Mouse (Mus musculus) heart, embryonic 13.5 days (tissue): ENCODE data around the gene Slc38a3. TPM values are rescaled to one million over a fixed set of nuclear protein-coding genes. Genes with fewer than 3 reads are reported as not detected.
A peak's percentile ranks its signal among the peaks of the same experiment; 100 is the strongest.

Source experiments
- ATAC-seq: fragments of 200-750 bp; cut with Nextera tagmentation; 2 replicates; pipeline ENCODE4 v1.8.0; 2017; ENCODE audit warnings: moderate TSS enrichment; ENCODE audit not compliant: insufficient number of reproducible peaks, low FRiP score, low TSS enrichment; ENCODE audit errors: extremely low read depth
- H3K27ac ChIP-seq: fragments of 300-500 bp; sonication (generic); replicated peaks from 2 replicates; pipeline ENCODE4 v1.5.1; 2015; ENCODE audit warnings: moderate library complexity, mild to moderate bottlenecking, inconsistent platforms
- H3K27me3 ChIP-seq: fragments of 300-500 bp; sonication (generic); replicated peaks from 2 replicates; pipeline ENCODE4 v1.6.1; 2015; ENCODE audit warnings: mild to moderate bottlenecking, inconsistent platforms
- H3K36me3 ChIP-seq: fragments of 300-500 bp; sonication (generic); 2 replicates; pipeline ENCODE4 v1.6.1; 2015; ENCODE audit warnings: mild to moderate bottlenecking, inconsistent platforms
- H3K4me1 ChIP-seq: fragments of 300-500 bp; sonication (generic); 2 replicates; pipeline ENCODE4 v1.6.1; 2015; ENCODE audit warnings: inconsistent platforms
- H3K4me2 ChIP-seq: fragments of 300-500 bp; sonication (generic); 2 replicates; pipeline ENCODE4 v1.6.1; 2015; ENCODE audit warnings: inconsistent platforms, mild to moderate bottlenecking, moderate library complexity
- H3K4me3 ChIP-seq: fragments of 300-500 bp; sonication (generic); 2 replicates; pipeline ENCODE4 v1.5.1; 2015; ENCODE audit warnings: moderate library complexity, mild to moderate bottlenecking, inconsistent platforms
- H3K9ac ChIP-seq: fragments of 300-500 bp; sonication (generic); 2 replicates; pipeline ENCODE4 v1.6.1; 2015; ENCODE audit warnings: inconsistent platforms, mild to moderate bottlenecking, moderate library complexity
- H3K9me3 ChIP-seq: fragments of 300-500 bp; sonication (generic); 2 replicates; pipeline ENCODE4 v1.6.1; 2016; ENCODE audit warnings: inconsistent platforms
- WGBS: fragments of 180-500 bp; shearing (Covaris S2); methylation state at CpG from one replicate; pipeline ENCODE4 v1.1.7; 2015; ENCODE audit warnings: mixed read lengths; 5-methylcytosine and 5-hydroxymethylcytosine counted together
- polyA plus RNA-seq: library from polyadenylated mRNA; unstranded; fragments of >200 nt; fragmentation: Nextera tagmentation; extraction: Ambion mirVana; gene quantifications from 2 replicates; pipeline ENCODE4 v1.2.1, GENCODE M21; 2015

Slc38a3 gene
- polyA plus RNA-seq, 1 experiment from 2014 or later, result 2.8 TPM

GRCm38 (mm10) chr9:107605041-107605661 is 64.2 kb downstream of the Slc38a3 start:
- 34% methylated on average over 23 of the region's 23 CpGs for WGBS
- Histone ChIP-seq H3K4me2 (peak overlapping the region; percentile 54), H3K9ac (peak overlapping the region; percentile 60), H3K36me3 (no peaks in the 10 kb centered on the region), H3K27ac (0 out of 2 replicates have a peak overlapping the region, but pooled peaks have one; percentile 32), H3K4me1 (peaks cover 73% of the 10 kb centered on the region), H3K27me3 (peaks cover 31% of the 10 kb centered on the region), H3K9me3 (no peaks in the 10 kb centered on the region), H3K4me3 (peak overlapping the region; percentile 6; the same call in 1 of the 2 replicates)
- no peak for ATAC-seq

GRCm38 (mm10) chr9:107603251-107603650 is 66.1 kb downstream of the Slc38a3 start:
- ATAC-seq, result no peak
- WGBS, result 70% methylated on average over 6 of the region's 6 CpGs
- H3K27me3 ChIP-seq, result peaks cover 50% of the 10 kb centered on the region

GRCm38 (mm10) chr9:107602068-107602648 is 67.2 kb downstream of the Slc38a3 start:
- H3K27me3 ChIP-seq, result peaks cover 50% of the 10 kb centered on the region
- H3K4me2 ChIP-seq, result peak overlapping the region; percentile 31
- peak overlapping the region; percentile 24; the same call in 1 of the 2 replicates for H3K27ac ChIP-seq
- ATAC-seq, result no peak
- H3K4me3 ChIP-seq, result no peak overlapping the region
- peaks cover 54% of the 10 kb centered on the region for H3K4me1 ChIP-seq
- no peaks in the 10 kb centered on the region for H3K9me3 ChIP-seq
- H3K9ac ChIP-seq, result peak overlapping the region; percentile 69
- 4% methylated on average over 10 of the region's 10 CpGs for WGBS
- H3K36me3 ChIP-seq, result peaks cover 5% of the 10 kb centered on the region; the same call in 1 of the 2 replicates

More at GRCm38 (mm10) chr9:107603251-107603650, 66.1 kb downstream of the Slc38a3 start:
- H3K4me3 ChIP-seq, result no peak overlapping the region
- no peak overlapping the region for H3K27ac ChIP-seq
- no peaks in the 10 kb centered on the region for H3K9me3 ChIP-seq
- H3K36me3 ChIP-seq, result peaks cover 5% of the 10 kb centered on the region; the same call in 1 of the 2 replicates
- H3K4me1 ChIP-seq, result peaks cover 55% of the 10 kb centered on the region
- no peak overlapping the region for H3K4me2 ChIP-seq
- no peak overlapping the region for H3K9ac ChIP-seq

- Histone ChIP-seq H3K27ac (no peak overlapping the region), H3K4me2 (no peak overlapping the region), H3K9me3 (no peaks in the 10 kb centered on the region), H3K4me1 (peaks cover 54% of the 10 kb centered on the region), H3K4me3 (no peak overlapping the region), H3K36me3 (peaks cover 5% of the 10 kb centered on the region; the same call in 1 of the 2 replicates), H3K9ac (no peak overlapping the region; the same call in 1 of the 2 replicates), H3K27me3 (peaks cover 50% of the 10 kb centered on the region)
- 84% methylated on average over 11 of the region's 11 CpGs for WGBS
- ATAC-seq, result no peak
Observed at GRCm38 (mm10) chr9:107601275-107601674, 68.1 kb downstream of the Slc38a3 start.

GRCm38 (mm10) chr9:107600745-107601144 is 68.6 kb downstream of the Slc38a3 start:
- WGBS, result 73% methylated on average over 12 of the region's 12 CpGs
- Histone ChIP-seq H3K4me1 (peaks cover 54% of the 10 kb centered on the region), H3K36me3 (peaks cover 5% of the 10 kb centered on the region), H3K27ac (no peak overlapping the region), H3K4me2 (no peak overlapping the region), H3K4me3 (no peak overlapping the region), H3K27me3 (peaks cover 45% of the 10 kb centered on the region), H3K9ac (no peak overlapping the region), H3K9me3 (no peaks in the 10 kb centered on the region)
- ATAC-seq, result no peak

Other genes with a start within 250 kb of the Slc38a3 start
- 30.4 and 32.3 TPM in 2 replicates for gene Tmem115, start 135.6 kb downstream of the Slc38a3 start, polyA plus RNA-seq
- 17.7 and 19.1 TPM in 2 replicates for gene Cyb561d2, start 127.3 kb downstream of the Slc38a3 start, polyA plus RNA-seq
- gene Nprl2, start 127.3 kb downstream of the Slc38a3 start, polyA plus RNA-seq, result 27.8 and 27.9 TPM in 2 replicates
- gene Zmynd10, start 122.2 kb downstream of the Slc38a3 start, polyA plus RNA-seq, result not detected in 2 replicates
- 47.6 and 56.1 TPM in 2 replicates for gene Rassf1, start 118.0 kb downstream of the Slc38a3 start, polyA plus RNA-seq
- 44.5 and 51.6 TPM in 2 replicates for gene Tusc2, start 106.3 kb downstream of the Slc38a3 start, polyA plus RNA-seq
- gene Hyal2, start 101.6 kb downstream of the Slc38a3 start, polyA plus RNA-seq, result 94.0 and 104 TPM in 2 replicates
- 6.3 and 7.5 TPM in 2 replicates for gene Hyal1, start 92.6 kb downstream of the Slc38a3 start, polyA plus RNA-seq
- gene Naa80, start 90.6 kb downstream of the Slc38a3 start, polyA plus RNA-seq, result 13.9 and 14.6 TPM in 2 replicates
- gene Hyal3, start 88.7 kb downstream of the Slc38a3 start, polyA plus RNA-seq, result 0.48 and 0.68 TPM in 2 replicates
- 35.7 and 41.3 TPM in 2 replicates for gene Ifrd2, start 81.9 kb downstream of the Slc38a3 start, polyA plus RNA-seq
- gene Sema3b, start 60.3 kb downstream of the Slc38a3 start, polyA plus RNA-seq, result 9.9 and 11.8 TPM in 2 replicates
- gene Gnai2, start 34.2 kb downstream of the Slc38a3 start, polyA plus RNA-seq, result 387 and 392 TPM in 2 replicates
- 0.90 and 1.3 TPM in 2 replicates for gene Gnat1, start 10.2 kb upstream of the Slc38a3 start, polyA plus RNA-seq
- 4.5 and 6.3 TPM in 2 replicates for gene Sema3f, start 40.9 kb upstream of the Slc38a3 start, polyA plus RNA-seq
- gene Rbm5, start 101.5 kb upstream of the Slc38a3 start, polyA plus RNA-seq, result 121 and 125 TPM in 2 replicates
- gene Rbm6, start 203.7 kb upstream of the Slc38a3 start, polyA plus RNA-seq, result 46.5 and 48.4 TPM in 2 replicates
- gene Mon1a, start 218.6 kb upstream of the Slc38a3 start, polyA plus RNA-seq, result 8.1 and 9.1 TPM in 2 replicates
- 2.7 and 4.1 TPM in 2 replicates for gene Mst1r, start 237.3 kb upstream of the Slc38a3 start, polyA plus RNA-seq